Mouse (Mus musculus): Measurements from ENCODE around the gene Nat8f5.

GRCm38 (mm10) chr6:85823382-85824090, 2.8 kb upstream of the Nat8f5 start:
- TF ChIP-seq CTCF (IDR thresholded peaks at IDR 0.05; ENCODE audit: low read depth, low read length) (no peak), POLR2A (IDR thresholded peaks at IDR 0.05; ENCODE audit: borderline replicate concordance, low read depth, low read length) (no peak)
